Mouse (Mus musculus) megakaryocyte-erythroid progenitor cell, adult 5-6 weeks (primary cell): ENCODE measurements at regions not wholly inside any gene's neighbourhood (a gene's known extent, or its start where the extent isn't known, plus 50 kb on each side); places are given as distances from the start of the nearest gene placed in this dataset.
"Not testable (repeated sequence)": the region's sequence is repeated elsewhere in the genome, so short reads cannot be mapped to it uniquely, and the experiment has no call there.

ENCODE experiments used
- ATAC-seq: replicated peaks from 2 replicates; pipeline ENCODE4 v1.8.0; 2016; ENCODE audit warnings: mild to moderate bottlenecking, inconsistent platforms; ENCODE audit not compliant: severe bottlenecking, poor library complexity, low FRiP score, low TSS enrichment

- ATAC-seq = no peak
These were observed 182.7 kb downstream of the Bmp2 start for GRCm38 (mm10) chr2:133734469-133735225.

DNA sequence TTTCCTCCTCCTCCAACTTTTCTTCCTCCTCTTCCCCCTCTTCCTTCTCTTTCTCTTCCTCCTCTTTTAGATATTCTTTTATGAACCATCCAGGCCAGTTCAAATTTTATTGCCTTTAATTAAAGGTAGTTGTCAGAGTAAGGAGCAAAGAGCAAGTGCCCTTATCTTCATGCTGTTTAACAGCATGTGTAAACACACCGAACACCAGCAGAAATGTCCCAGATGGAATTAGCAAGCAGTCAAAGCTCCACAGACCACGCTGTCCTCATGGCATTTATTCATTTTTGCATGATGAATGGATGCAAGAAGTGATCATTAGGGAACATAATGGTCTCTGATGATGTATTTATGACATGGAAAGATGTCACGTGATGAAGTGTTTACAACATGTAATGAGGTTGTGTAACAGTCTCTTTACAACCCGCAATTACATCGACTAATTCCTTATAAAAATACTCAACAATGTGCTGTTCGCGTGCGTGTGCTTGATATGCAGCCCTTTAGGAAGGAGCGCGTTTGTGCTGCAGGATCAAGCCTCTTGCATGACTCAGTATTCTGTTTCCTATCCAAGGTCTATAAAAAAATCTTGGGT lies 187.0 kb downstream of the Bmp2 start:
- no peak for ATAC-seq

DNA sequence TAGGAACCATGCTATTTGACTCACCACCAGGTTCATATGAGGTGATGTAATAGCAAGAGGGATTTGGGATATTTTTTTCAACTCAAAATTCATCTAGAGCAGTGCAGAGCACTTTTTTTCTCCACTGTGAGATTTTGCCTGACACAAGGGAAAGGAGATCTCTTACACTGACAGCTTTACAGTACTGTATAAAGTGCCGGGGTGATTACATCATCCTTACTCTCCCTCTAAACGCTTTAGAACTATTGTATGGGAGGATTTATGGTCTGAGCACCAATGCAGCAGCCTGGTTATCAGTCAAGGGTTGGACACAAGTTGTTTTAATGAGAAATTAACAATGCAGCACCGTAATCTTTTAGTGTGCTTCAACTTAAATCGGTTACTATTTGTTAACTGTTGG lies 196.5 kb downstream of the Bmp2 start:
- ATAC-seq = no peak

DNA sequence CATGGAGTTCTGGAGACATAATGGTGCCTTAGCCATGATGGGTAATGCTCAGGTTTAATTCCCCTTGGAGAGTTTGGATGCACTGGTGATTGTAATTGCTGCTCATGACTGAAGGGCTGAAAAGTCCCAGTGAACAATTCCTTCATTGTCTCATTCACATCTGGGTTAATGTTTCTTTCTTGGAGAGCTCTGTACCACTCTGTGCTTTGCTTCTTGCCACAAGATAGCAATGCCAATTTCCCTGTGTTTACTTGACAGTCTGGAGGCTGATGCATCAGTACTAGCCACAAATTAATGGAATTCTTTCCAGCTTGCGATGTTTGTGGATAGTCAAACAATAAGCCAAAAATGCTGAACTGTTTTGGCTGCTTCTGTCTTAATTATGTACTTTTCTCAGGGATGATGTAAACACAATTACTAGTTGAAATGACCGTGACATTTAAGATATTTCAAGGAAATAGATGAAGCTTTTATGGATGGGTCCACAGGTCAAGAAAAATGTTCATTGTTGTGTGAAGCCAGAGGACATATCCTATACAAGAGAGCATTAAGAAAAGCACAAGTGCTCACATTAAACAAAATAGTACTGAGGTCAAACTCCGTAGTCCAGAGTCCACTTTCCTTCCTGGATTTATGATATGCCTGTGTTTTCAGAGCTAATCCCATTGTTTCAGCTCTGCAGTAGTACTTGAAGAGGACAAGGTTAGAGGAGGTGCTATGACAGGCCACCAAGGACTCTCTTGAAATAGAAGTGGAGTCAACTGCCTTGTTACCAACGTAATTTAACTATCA lies 198.1 kb downstream of the Bmp2 start:
- no peak for ATAC-seq

- no peak for ATAC-seq
These were observed 202.1 kb downstream of the Bmp2 start for GRCm38 (mm10) chr2:133754088-133754487.

DNA sequence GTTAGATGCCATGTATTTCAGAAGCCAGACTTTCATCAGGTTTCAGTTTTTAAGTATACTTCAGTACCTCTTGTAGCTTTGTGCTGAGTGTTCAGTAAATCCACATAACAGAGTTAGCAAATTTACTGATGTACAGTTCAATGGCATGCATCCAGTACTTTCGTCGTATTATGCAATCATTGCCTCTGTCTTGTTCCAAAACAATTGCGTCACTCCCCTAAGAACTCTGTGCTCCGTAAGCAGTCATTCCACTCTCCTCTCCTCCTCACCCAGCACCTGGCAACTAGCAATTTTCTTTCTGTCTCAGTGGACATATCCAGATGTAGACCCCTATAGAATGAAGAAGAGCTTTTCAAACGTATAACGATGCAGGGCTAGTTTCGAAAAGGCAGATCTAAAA lies 209.5 kb downstream of the Bmp2 start:
- ATAC-seq = no peak

DNA sequence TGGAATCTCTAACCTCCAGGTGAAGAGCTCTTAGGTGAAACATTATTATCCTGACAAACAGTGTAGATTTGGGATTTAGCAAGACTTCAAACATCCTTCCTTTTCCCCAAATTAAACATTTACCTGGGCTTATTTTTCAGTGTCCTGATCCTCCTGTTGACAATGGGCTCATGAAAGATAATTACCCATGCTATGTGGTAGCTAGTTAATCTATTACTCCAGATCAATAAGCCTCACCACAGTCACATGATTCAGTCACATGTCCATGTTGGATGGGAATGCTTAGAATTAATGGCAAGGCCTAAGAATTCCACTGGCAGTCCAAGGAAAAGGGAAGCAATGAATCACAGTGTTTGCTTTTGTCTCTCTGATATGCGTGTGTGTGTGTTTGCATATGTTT lies 216.6 kb downstream of the Bmp2 start:
- no peak for ATAC-seq

DNA sequence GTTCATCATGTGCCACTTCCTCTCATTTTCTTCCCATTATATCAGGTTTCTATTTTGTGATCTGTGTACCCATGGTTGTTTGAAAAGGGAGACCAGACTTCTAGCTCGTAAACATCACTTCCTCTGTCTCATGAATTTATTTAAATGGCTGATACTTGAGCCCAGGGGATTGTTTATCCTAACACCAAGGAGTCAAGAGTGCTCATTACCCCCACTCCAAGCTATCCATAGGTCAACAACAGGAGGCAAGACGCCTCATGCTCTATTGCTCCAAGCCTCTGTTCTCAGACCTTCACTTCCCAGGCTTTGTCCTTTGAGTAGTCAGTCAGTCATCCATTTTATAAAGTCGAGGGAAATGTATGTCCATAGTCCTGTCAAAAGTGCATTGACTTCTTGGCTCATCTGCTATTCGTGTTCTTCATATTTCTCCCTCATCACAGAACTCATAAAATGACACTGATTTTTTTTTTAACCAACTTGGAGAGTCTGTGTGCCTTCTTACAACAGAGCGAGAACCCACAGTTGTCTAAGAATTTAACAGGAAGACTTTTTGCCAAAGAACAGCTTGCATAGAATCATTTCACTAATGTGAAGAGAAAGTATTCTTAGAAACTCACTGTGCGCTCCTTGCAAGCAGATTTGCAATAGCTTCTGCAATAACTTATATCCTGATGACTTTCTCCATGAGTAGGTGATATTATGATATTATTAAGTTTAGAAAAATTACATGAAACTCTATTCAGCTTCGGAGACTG lies 231.8 kb downstream of the Bmp2 start:
- no peak for ATAC-seq

DNA sequence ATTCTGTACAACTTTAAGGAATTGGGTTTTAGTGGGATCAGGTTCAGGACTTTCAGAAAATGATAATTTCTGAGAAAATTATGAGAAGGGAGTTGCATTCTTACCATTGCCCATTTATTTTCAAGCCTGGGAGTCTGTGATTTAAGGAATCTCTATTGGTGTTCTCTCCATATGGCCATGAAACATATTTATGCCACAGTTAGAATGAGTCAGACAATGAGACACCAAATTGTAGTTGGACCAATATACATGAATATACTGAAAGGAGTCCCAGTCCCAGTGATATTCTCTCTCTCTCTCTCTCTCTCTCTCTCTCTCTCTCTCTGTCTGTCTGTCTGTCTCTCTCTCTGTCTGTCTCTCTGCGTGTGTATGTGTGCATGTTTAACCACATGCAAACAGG lies 239.1 kb downstream of the Bmp2 start:
- no peak for ATAC-seq

DNA sequence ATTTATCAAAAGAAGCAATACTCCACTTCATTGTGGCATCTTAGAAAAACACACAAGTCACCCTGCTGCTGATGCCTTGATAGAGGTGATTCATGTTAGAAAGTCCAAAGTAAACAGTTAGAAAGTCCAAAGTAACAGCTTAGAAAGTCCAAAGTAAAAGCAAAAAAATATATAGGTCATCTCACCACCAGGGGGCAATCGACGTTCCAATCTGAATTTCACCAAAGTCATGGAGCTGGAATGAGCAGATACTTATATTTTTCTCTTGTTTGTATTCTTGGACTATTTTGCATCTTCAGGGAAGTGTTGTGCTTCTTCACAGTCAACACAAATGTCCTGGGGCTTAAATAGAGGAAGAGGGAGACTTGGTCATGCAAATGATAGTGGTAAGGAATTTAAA lies 241.3 kb downstream of the Bmp2 start:
- ATAC-seq = no peak

DNA sequence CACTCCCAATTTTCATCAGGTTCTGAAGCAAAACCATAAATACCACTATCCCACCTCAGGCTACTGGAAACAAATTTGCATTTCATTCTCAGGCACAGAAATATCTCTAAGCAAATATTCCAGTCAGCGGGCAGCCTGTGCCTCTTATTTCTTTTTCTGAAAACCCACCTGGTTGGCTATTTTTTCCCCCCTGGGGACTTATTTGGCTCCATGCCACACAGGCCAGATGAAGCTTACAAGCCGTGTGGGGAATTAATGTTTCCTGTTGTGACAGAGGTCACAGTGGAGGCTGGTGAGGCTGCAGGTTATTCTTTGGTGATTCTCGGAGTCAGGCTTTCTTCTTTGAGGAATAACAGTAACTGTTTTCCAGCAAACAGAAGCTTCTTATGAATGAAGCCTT lies 250.7 kb downstream of the Bmp2 start:
- ATAC-seq = no peak

DNA sequence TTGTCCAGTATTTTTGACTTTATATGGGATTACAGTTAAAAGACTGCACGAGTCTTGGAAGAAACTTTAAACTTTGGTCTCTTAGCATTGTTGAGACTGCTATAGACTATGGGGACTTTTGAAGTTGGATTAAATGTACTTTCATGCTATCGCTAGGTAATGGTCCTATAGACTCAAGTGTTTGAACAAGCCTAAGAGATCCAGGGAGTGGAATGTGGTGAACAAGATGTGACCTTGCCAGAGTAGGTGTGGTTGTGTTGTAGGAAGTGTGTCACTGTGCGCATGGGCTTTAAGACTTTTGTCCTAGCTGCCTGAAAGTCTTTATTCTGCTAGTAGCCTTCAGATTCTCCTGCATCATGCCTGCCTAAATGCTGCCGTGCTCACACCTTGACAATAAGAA lies 269.5 kb downstream of the Bmp2 start:
- ATAC-seq = no peak

GRCm38 (mm10) chr2:133829406-133829805 lies 277.4 kb downstream of the Bmp2 start:
- no peak for ATAC-seq

GRCm38 (mm10) chr2:133850485-133850884 lies 298.5 kb downstream of the Bmp2 start:
- ATAC-seq = no peak

- ATAC-seq = not testable (repeated sequence)
These were observed 323.0 kb downstream of the Bmp2 start for GRCm38 (mm10) chr2:133874982-133875381.

- no peak for ATAC-seq
These were observed 331.7 kb downstream of the Bmp2 start for GRCm38 (mm10) chr2:133883682-133884081.

DNA sequence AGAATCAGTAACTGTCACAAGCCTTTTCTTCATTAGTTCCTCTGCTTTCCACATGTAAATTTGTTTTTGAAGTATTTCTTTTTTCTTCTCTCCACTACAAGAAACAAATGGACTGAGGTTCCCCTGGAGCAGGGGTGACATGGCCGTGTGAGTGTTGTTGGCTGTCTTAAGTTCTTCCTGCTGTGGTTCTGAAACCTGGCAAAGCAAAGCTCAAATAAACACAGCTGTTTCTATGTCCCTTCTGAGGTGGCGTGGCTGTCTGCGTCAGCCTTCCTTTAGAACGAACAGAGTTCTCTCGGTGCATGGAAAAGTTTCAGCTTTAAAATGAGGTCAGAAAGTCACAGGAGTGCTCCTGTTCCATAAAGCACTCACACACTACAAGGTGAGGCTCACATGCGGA lies 354.3 kb downstream of the Bmp2 start:
- no peak for ATAC-seq
